Mouse (Mus musculus): ENCODE data around the gene Ncam2.
A peak's percentile ranks its signal among the peaks of the same experiment; 100 is the strongest.

The Ncam2 gene

DNA sequence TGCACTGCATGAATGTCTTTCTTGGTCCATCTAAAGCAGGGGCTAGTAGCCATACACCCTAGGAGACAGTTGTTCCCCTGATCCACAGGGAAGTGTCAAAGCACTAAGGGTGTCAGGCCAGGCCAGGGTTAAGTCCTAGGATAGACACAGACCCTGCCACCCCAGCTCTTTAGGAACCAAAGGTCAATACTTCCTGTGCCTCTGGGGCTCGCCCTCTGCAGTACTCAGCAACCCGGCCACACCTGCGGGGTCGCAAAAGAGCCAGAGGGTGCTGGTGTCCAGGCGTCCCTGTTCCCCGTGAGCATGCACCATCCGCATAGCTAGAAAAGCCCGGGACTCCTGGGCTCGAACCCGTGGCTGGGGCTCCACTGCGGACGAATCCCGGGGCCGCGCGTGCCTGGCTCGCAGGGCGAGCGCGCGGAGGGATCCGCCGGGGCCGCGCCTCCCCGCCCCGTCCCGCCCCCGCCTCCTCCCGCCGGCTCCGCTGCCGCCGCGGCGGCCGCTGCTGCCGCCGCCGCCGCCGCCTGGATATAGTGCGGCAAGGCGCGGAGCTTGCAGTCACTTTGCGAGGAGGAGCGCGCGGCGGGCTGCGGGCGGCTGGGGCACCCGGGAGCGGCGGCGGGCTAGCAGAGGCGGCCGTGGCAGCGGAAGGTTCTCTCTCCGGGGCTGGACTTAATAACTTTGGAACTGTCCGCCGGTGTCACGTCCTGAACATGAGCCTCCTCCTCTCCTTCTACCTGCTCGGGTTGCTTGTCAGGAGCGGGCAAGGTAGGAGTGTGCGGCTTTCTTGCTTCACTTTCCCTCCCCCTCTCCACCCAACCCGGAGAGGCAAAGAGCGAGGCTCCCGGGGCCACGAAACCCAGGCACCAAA lies at the start of gene Ncam2:
TSS of gene Ncam2 (plus strand) at position 497 of the 871 bp plus-strand sequence.
- TF ChIP-seq NANOG (IDR thresholded peaks at IDR 0.05; ENCODE audit: borderline replicate concordance, low read length) = no peak
- no peak for TF ChIP-seq CTCF (conservative IDR thresholded peaks at IDR 0.05; ENCODE audit: low read length)
- no peak for TF ChIP-seq POU5F1 (IDR thresholded peaks at IDR 0.05; ENCODE audit: borderline replicate concordance, low read length)
- Histone ChIP-seq H3K36me3 (ENCODE audit: insufficient read depth, low read length) (no peaks in the 10 kb centered on the region), H3K27me3 (ENCODE audit: insufficient read depth, low read length) (peaks cover 22% of the 10 kb centered on the region), H3K9me3 (ENCODE audit: low read length) (no peaks in the 10 kb centered on the region), H3K4me3 (replicated peaks; ENCODE audit: low read length) (peak within 1 kb of the TSS; percentile 83), H3K4me1 (replicated peaks; ENCODE audit: low read depth, low read length) (peaks cover 3% of the 10 kb centered on the region; the same call in 1 of the 2 replicates)

DNA sequence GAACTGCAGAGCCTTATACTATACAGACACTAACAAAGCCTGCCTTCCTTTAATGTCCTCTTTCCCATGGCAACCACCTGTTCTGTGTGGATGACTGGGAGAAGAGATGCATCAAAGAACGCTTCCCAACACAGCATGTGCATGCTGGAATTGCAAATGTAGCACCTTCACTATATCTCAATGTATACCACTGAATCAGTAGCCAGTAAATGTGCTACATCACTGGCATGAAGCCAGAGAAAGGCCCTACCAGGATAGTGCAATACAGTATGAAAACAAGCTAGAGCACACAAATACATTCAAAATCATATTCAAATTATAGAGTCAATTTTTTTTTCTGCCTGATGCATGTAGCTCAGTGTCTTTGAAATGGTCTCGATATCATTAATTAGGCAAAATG lies 29.7 kb upstream of the Ncam2 start:
- TF ChIP-seq POU5F1 (IDR thresholded peaks at IDR 0.05; ENCODE audit: borderline replicate concordance, low read length) = no peak
- TF ChIP-seq CTCF (conservative IDR thresholded peaks at IDR 0.05; ENCODE audit: low read length) = no peak
- no peak for TF ChIP-seq NANOG (IDR thresholded peaks at IDR 0.05; ENCODE audit: borderline replicate concordance, low read length)
- no peaks in the 10 kb centered on the region for H3K27me3 ChIP-seq (ENCODE audit: insufficient read depth, low read length)
- H3K4me1 ChIP-seq (replicated peaks; ENCODE audit: low read depth, low read length) = no peaks in the 10 kb centered on the region
- H3K9me3 ChIP-seq (ENCODE audit: low read length) = no peaks in the 10 kb centered on the region
- H3K4me3 ChIP-seq (replicated peaks; ENCODE audit: low read length) = no peak overlapping the region
- no peaks in the 10 kb centered on the region for H3K36me3 ChIP-seq (ENCODE audit: insufficient read depth, low read length)

DNA sequence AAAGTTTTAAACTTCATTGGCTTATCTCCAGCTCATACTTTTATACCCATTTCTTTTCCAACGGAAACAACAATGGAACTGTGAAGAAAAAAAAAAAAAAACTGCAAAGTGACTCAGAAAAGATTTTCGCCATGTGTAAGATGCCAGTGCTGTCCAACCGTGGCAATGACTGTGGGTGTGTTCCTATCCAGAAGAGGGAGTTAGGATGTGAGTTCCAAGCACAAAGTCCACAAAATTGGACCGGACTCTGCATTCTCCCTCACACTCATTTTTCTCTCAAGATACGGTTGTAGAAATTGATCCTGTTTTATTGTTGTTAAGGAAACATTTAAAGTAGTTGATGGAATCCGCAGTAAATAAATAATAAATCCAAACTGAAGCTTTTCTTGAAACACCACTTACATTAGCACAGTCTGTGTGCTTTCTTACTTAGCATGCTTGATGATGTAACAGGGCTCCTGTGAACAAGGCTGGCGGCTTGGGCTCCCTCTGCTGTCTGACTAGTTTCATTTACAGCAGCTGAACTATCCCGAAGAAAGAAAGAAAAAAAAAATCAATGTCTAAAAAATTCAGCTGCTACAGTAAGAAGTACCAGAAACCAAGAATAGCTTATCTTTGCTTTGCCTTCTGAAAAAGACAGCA lies 25.1 kb upstream of the Ncam2 start:
- TF ChIP-seq CTCF (conservative IDR thresholded peaks at IDR 0.05; ENCODE audit: low read length) (peak; percentile 14; the same call in 1 of the 2 replicates), POU5F1 (IDR thresholded peaks at IDR 0.05; ENCODE audit: borderline replicate concordance, low read length) (no peak), NANOG (IDR thresholded peaks at IDR 0.05; ENCODE audit: borderline replicate concordance, low read length) (no peak)
- H3K27me3 ChIP-seq (ENCODE audit: insufficient read depth, low read length) = no peaks in the 10 kb centered on the region
- H3K4me3 ChIP-seq (replicated peaks; ENCODE audit: low read length) = no peak overlapping the region
- H3K4me1 ChIP-seq (replicated peaks; ENCODE audit: low read depth, low read length) = no peaks in the 10 kb centered on the region
- no peaks in the 10 kb centered on the region for H3K9me3 ChIP-seq (ENCODE audit: low read length)
- H3K36me3 ChIP-seq (ENCODE audit: insufficient read depth, low read length) = no peaks in the 10 kb centered on the region

DNA sequence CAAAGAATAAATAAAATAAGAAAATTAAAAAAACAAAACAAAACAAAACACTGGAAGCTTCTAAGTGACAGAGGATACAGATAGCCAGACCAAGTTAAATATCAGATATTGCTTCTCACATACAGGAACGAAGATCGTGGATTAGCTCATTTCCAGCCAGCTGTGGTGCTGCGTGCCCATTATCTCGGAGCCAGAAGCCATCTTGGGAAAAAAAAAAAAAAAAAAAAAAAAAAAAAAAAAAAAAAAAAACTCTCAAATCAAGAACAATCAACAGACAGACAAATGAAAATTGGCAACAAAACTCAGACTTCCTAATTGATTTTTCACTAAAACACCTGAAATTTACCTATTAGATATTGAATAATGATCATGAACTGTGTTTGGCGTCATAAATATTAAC lies 20.7 kb upstream of the Ncam2 start:
- H3K4me3 ChIP-seq (replicated peaks; ENCODE audit: low read length) = no peak overlapping the region
- no peaks in the 10 kb centered on the region for H3K36me3 ChIP-seq (ENCODE audit: insufficient read depth, low read length)
- no peaks in the 10 kb centered on the region for H3K27me3 ChIP-seq (ENCODE audit: insufficient read depth, low read length)
- H3K9me3 ChIP-seq (ENCODE audit: low read length) = no peaks in the 10 kb centered on the region
- no peaks in the 10 kb centered on the region for H3K4me1 ChIP-seq (replicated peaks; ENCODE audit: low read depth, low read length)
- TF ChIP-seq NANOG (IDR thresholded peaks at IDR 0.05; ENCODE audit: borderline replicate concordance, low read length) (no peak), POU5F1 (IDR thresholded peaks at IDR 0.05; ENCODE audit: borderline replicate concordance, low read length) (no peak), CTCF (conservative IDR thresholded peaks at IDR 0.05; ENCODE audit: low read length) (no peak)

DNA sequence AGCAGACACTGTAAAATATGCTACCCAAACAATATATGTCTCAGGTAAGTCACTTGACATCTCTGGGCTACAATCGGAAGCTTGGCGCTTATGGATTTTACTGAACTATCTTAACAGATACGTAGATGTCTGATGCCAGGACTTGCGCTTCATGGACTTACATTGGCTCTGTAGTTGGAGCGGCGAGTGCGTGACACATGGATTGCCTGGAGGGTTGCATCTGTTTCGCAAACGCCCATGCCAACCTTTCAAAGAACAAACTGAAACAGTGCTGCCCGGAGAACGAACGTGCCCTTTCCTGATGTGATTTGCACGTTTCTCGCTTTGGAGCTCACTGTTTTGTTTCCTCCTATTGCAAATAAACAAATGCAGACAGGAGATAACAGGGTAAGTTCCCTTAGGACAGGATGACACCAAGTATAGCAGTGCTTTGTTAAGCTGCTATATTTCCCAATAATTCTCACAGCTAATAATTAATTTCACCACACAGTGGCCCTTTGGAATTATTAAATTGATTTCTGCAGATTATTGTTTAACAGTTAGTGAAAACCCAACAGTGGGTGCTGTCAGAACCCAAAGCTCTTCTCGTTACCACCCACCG lies 12.8 kb upstream of the Ncam2 start:
- no peak overlapping the region for H3K4me3 ChIP-seq (replicated peaks; ENCODE audit: low read length)
- TF ChIP-seq POU5F1 (IDR thresholded peaks at IDR 0.05; ENCODE audit: borderline replicate concordance, low read length) (no peak), NANOG (IDR thresholded peaks at IDR 0.05; ENCODE audit: borderline replicate concordance, low read length) (no peak), CTCF (conservative IDR thresholded peaks at IDR 0.05; ENCODE audit: low read length) (no peak)
- no peaks in the 10 kb centered on the region for H3K9me3 ChIP-seq (ENCODE audit: low read length)
- H3K27me3 ChIP-seq (ENCODE audit: insufficient read depth, low read length) = no peaks in the 10 kb centered on the region
- no peaks in the 10 kb centered on the region for H3K36me3 ChIP-seq (ENCODE audit: insufficient read depth, low read length)
- H3K4me1 ChIP-seq (replicated peaks; ENCODE audit: low read depth, low read length) = no peaks in the 10 kb centered on the region

DNA sequence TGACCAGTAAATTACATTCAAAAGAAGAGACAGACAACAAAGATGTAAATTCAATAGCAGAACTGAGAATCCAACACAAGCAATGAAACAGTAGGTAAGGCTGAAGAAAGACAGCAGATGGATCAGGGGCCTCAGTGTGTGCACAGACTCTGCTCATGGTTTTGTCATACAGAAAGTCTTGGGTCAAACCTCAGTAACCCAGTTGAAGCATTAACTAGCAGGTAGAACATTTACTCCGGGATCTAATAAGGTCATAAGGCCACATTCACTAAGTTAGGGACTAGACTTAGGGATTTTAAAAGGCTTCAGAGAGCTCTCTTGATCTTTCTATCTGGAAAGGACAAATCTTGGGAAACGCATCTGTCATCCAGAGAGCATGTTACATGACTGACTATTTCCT lies 8.9 kb upstream of the Ncam2 start:
- no peak overlapping the region for H3K4me3 ChIP-seq (replicated peaks; ENCODE audit: low read length)
- H3K4me1 ChIP-seq (replicated peaks; ENCODE audit: low read depth, low read length) = no peaks in the 10 kb centered on the region
- H3K36me3 ChIP-seq (ENCODE audit: insufficient read depth, low read length) = no peaks in the 10 kb centered on the region
- TF ChIP-seq CTCF (conservative IDR thresholded peaks at IDR 0.05; ENCODE audit: low read length) (no peak), POU5F1 (IDR thresholded peaks at IDR 0.05; ENCODE audit: borderline replicate concordance, low read length) (no peak), NANOG (IDR thresholded peaks at IDR 0.05; ENCODE audit: borderline replicate concordance, low read length) (no peak)
- no peaks in the 10 kb centered on the region for H3K9me3 ChIP-seq (ENCODE audit: low read length)
- no peaks in the 10 kb centered on the region for H3K27me3 ChIP-seq (ENCODE audit: insufficient read depth, low read length)

DNA sequence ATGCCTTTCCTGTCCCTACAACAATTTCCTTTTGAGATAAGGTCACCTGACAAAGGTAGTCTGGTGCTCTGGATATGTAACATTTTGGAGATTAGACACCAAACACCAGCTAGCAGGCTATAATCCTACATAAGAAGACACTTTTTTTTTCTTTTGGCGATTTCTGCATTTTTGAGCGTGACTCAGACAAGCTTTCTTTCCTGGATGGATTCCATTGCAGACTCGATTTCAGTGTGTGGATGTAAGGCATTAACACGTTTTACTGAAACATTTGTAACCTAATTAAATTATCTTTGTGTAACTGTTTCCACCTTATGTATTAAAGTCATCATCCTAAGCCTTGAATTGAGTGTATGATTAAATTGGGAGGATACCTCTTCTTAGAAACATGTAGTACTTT lies 7.9 kb upstream of the Ncam2 start:
- Histone ChIP-seq H3K4me3 (replicated peaks; ENCODE audit: low read length) (no peak overlapping the region), H3K36me3 (ENCODE audit: insufficient read depth, low read length) (no peaks in the 10 kb centered on the region), H3K4me1 (replicated peaks; ENCODE audit: low read depth, low read length) (no peaks in the 10 kb centered on the region), H3K27me3 (ENCODE audit: insufficient read depth, low read length) (no peaks in the 10 kb centered on the region), H3K9me3 (ENCODE audit: low read length) (no peaks in the 10 kb centered on the region)
- no peak for TF ChIP-seq CTCF (conservative IDR thresholded peaks at IDR 0.05; ENCODE audit: low read length)
- TF ChIP-seq POU5F1 (IDR thresholded peaks at IDR 0.05; ENCODE audit: borderline replicate concordance, low read length) = no peak
- no peak for TF ChIP-seq NANOG (IDR thresholded peaks at IDR 0.05; ENCODE audit: borderline replicate concordance, low read length)

DNA sequence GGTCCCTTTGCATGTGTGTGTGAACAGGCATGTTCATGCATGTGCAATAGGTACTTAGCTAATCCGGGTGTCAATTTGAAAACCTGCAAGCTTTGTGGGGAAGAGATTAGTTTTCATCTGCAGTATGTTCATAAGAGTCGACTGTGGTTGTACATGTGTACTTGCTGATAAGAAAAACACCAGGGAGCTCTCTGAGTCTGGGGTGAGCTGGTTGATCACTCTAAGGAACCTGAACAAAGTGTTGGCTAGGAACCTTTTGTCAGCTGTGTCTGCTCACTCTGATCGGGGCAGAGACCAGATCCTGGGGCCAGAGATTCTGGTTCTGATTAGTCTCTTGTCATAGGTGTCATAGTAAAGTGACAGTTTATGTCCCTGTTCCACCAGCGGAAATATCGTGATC lies 1.0 kb upstream of the Ncam2 start:
- H3K27me3 ChIP-seq (ENCODE audit: insufficient read depth, low read length) = peaks cover 22% of the 10 kb centered on the region
- peaks cover 3% of the 10 kb centered on the region; the same call in 1 of the 2 replicates for H3K4me1 ChIP-seq (replicated peaks; ENCODE audit: low read depth, low read length)
- H3K9me3 ChIP-seq (ENCODE audit: low read length) = no peaks in the 10 kb centered on the region
- TF ChIP-seq CTCF (conservative IDR thresholded peaks at IDR 0.05; ENCODE audit: low read length) = no peak
- no peak for TF ChIP-seq NANOG (IDR thresholded peaks at IDR 0.05; ENCODE audit: borderline replicate concordance, low read length)
- TF ChIP-seq POU5F1 (IDR thresholded peaks at IDR 0.05; ENCODE audit: borderline replicate concordance, low read length) = no peak
- no peak overlapping the region for H3K4me3 ChIP-seq (replicated peaks; ENCODE audit: low read length)
- no peaks in the 10 kb centered on the region for H3K36me3 ChIP-seq (ENCODE audit: insufficient read depth, low read length)

Measured in E14TG2a.4 (cell line).